Mouse (Mus musculus) thymus, adult 2 months (tissue): Measurements from ENCODE around the gene Mrps34.

Experiments used
- CTCF ChIP-seq: fragments of 200-500 bp; IDR thresholded peaks from 2 replicates; pipeline ENCODE4 v1.5.1; 2012; ENCODE audit warnings: mild to moderate bottlenecking, control low read depth, low read length, moderate library complexity, borderline replicate concordance; ENCODE audit not compliant: control insufficient read depth, poor library complexity, insufficient read depth; ENCODE audit errors: extremely low read depth
- POLR2A ChIP-seq: fragments of 200-500 bp; IDR thresholded peaks from 2 replicates; pipeline ENCODE4 v1.6.1; 2012; ENCODE audit warnings: mild to moderate bottlenecking, low read length, control low read depth, moderate library complexity; ENCODE audit not compliant: control insufficient read depth, poor library complexity, insufficient read depth; ENCODE audit errors: extremely low read depth

GRCm38 (mm10) chr17:24890151-24891092 is 4.5 kb upstream of the Mrps34 start:
- TF ChIP-seq CTCF (no peak), POLR2A (no peak)
